Mouse (Mus musculus) NIH3T3 (cell line): Measurements from ENCODE around the gene Mrpl53.

Experiments used
- DNase-seq: peaks from one replicate; pipeline ENCODE4 v3.0.0-alpha.2; 2012; ENCODE audit warnings: low read depth

The Mrpl53 gene

GRCm38 (mm10) chr6:83108762-83109668, at the start of gene Mrpl53:
TSS of gene Mrpl53 (plus strand) at chr6:83109040.
- DNase-seq, result peak; percentile 91

- no peak for DNase-seq
Observed at GRCm38 (mm10) chr6:83065995-83066394, 42.8 kb upstream of the Mrpl53 start.

GRCm38 (mm10) chr6:83066441-83066840, 42.4 kb upstream of the Mrpl53 start:
- peak; percentile 58 for DNase-seq

- no peak for DNase-seq
Observed at GRCm38 (mm10) chr6:83068221-83068620, 40.6 kb upstream of the Mrpl53 start.

- no peak for DNase-seq
Observed at GRCm38 (mm10) chr6:83068706-83069487, 39.9 kb upstream of the Mrpl53 start.

GRCm38 (mm10) chr6:83069488-83070246, 39.2 kb upstream of the Mrpl53 start:
- no peak for DNase-seq

- DNase-seq, result no peak
Observed at GRCm38 (mm10) chr6:83070247-83070310, 38.8 kb upstream of the Mrpl53 start, which contains the start of gene Tlx2. TSS of gene Tlx2 (minus strand) at chr6:83070293.

GRCm38 (mm10) chr6:83070311-83071219, 38.3 kb upstream of the Mrpl53 start:
- DNase-seq, result no peak

GRCm38 (mm10) chr6:83071220-83071619, 37.6 kb upstream of the Mrpl53 start:
- no peak for DNase-seq

- DNase-seq, result peak; percentile 55
Observed at GRCm38 (mm10) chr6:83074979-83075378, 33.9 kb upstream of the Mrpl53 start.

GRCm38 (mm10) chr6:83077630-83078323, 31.1 kb upstream of the Mrpl53 start, which contains the start of gene Pcgf1:
TSS of gene Pcgf1 (plus strand) at chr6:83077869.
- peak; percentile 85 for DNase-seq

GRCm38 (mm10) chr6:83078324-83078858, 30.4 kb upstream of the Mrpl53 start:
- peak; percentile 99 for DNase-seq

- DNase-seq, result no peak
Observed at GRCm38 (mm10) chr6:83080210-83080609, 28.6 kb upstream of the Mrpl53 start.

GRCm38 (mm10) chr6:83083497-83083896, 25.3 kb upstream of the Mrpl53 start:
- DNase-seq, result no peak

GRCm38 (mm10) chr6:83084477-83084876, 24.4 kb upstream of the Mrpl53 start:
- no peak for DNase-seq

- DNase-seq, result no peak
Observed at GRCm38 (mm10) chr6:83086121-83087035, 22.5 kb upstream of the Mrpl53 start, which contains the start of gene Lbx2. TSS of gene Lbx2 (plus strand) at chr6:83086367.

GRCm38 (mm10) chr6:83087205-83087925, 21.5 kb upstream of the Mrpl53 start:
- no peak for DNase-seq

- no peak for DNase-seq
Observed at GRCm38 (mm10) chr6:83087926-83088260, 20.9 kb upstream of the Mrpl53 start.
